Mouse (Mus musculus): ENCODE data around the gene Mrps34. TPM values are rescaled to one million over a fixed set of nuclear protein-coding genes. Genes with fewer than 3 reads are reported as not detected.

Gene Mrps34
- polyA plus RNA-seq, 1 experiment = 149 TPM

DNA sequence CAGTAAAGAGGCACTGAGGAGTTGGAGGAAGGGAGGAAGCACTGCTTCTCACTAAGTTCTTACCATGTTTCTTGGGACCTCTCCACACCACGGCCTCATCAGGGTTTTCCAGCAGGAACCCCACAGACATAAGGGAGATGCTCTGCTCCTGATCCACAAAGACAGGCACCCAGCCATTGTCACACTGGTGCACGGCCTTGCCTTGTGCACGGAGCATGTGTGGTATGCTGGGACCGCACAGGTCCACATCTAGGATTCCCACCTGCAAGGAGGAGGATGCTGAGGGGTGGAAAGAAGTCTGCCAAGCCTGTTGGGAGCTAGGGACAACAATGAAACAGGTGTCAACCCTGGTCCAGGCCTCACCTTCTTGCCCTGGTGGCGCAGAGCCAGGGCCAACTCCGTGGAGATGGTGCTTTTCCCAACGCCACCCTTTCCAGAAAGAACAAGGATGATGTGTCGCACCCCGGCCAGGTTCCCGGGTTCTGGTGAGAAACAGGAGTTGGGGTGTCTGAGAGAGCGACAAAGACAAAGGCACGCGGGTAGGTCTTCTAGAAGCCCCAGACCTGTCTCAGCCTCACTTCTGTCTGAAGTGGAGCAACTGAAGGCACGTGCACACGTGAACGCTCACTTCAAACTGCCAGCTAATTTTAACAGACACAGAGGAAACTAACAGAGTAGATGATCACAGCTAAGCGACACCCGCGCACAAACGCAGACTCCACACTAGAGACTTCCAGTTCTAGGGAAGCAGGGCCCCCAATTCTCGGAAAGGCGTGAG lies 9.4 kb upstream of the Mrps34 start:
- no peaks in the 10 kb centered on the region for H3K27me3 ChIP-seq (ENCODE audit: control insufficient read depth, insufficient read depth, low read length)
- peak overlapping the region; percentile 81 for H3K4me3 ChIP-seq (replicated peaks; ENCODE audit: insufficient read depth, low read depth, low read length)
- TF ChIP-seq POLR2A (IDR thresholded peaks at IDR 0.05; ENCODE audit: borderline replicate concordance, insufficient read depth, low read length) (no peak), CTCF (IDR thresholded peaks at IDR 0.05; ENCODE audit: borderline replicate concordance, insufficient read depth, low read depth, low read length) (no peak)
- peak in 1 of 2 experiments; percentile 39 for DNase-seq
- H3K4me1 ChIP-seq (ENCODE audit: control insufficient read depth, insufficient read depth, low read length) = peaks cover 25% of the 10 kb centered on the region
- no peak overlapping the region for H3K27ac ChIP-seq (ENCODE audit: insufficient read depth, low read length)
- 22% methylated on average over 22 of the region's 22 CpGs for WGBS

DNA sequence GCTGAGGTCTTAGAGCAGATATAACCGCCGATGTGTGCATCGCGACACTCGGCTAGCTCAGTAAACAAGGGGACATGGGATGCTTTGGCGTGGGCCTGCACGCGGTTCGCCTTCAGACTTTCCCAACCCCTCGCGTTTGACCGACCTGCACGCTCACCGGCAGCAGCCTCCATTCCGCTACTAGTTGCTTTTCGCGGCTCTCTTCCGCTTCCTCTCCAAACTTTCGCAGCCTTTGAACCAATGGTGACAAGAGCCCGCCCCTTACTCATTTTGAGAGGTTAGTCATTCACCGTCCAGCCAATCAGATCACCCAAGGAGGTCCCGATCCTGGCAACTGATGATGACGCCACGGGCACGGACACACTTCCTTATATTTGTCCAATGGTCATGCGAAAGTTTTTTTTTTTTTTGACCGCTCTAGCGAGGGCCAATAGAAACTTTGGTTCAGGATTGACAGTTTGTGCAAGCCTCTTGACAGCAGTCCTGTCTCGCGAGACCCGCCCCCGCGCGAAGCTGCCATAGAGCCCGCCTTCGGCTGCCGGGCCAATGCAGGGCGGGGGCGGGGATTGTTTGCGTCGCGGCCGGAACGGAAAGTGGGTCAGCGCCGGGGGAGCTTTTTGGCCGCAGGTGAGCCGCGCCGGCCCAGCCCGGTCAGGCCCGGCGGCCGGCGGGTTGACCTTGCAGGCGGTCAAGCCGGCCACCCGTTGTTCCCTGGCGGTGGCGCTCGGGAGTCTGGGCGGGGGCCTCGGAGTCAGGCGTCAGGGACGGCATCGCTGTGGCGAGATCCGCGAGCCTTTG lies 8.6 kb upstream of the Mrps34 start, which contains the start of the genes Nubp2 and Spsb3:
TSS of gene Nubp2 (minus strand) at position 216 of the 798 bp plus-strand sequence.
TSS of gene Spsb3 (plus strand) at position 510 of the 798 bp plus-strand sequence.
- WGBS = under 1% methylated on average over 68 of the region's 69 CpGs
- peak; percentile 97 to 100 for DNase-seq
- no peaks in the 10 kb centered on the region for H3K27me3 ChIP-seq (ENCODE audit: control insufficient read depth, insufficient read depth, low read length)
- peak within 1 kb of the TSS; percentile 84 for H3K4me3 ChIP-seq (replicated peaks; ENCODE audit: insufficient read depth, low read depth, low read length)
- peak within 1 kb of the TSS; percentile 93 for H3K27ac ChIP-seq (ENCODE audit: insufficient read depth, low read length)
- TF ChIP-seq POLR2A (IDR thresholded peaks at IDR 0.05; ENCODE audit: borderline replicate concordance, insufficient read depth, low read length) = peak; percentile 74; the same call in 1 of the 2 replicates
- TF ChIP-seq CTCF (IDR thresholded peaks at IDR 0.05; ENCODE audit: borderline replicate concordance, insufficient read depth, low read depth, low read length) = no peak
- H3K4me1 ChIP-seq (ENCODE audit: control insufficient read depth, insufficient read depth, low read length) = peaks cover 33% of the 10 kb centered on the region

DNA sequence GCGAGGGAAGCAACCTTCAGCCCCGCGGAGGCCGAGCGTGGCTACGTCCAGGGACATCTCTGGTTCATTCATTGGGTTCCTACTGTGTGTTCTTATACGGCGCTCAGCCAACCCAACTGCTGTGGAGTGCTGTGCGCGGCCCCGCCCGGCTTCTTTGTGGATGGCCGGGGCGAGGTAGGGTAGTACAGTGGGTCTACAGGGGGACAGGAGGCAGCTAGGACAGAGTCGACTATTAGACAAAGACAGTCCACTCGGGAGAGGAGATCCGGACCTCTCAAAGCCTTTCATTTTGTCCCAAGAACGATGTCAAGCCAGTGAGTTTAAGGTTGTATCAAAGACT lies 8.0 kb upstream of the Mrps34 start:
- Histone ChIP-seq H3K27ac (ENCODE audit: insufficient read depth, low read length) (peak overlapping the region; percentile 93), H3K4me3 (replicated peaks; ENCODE audit: insufficient read depth, low read depth, low read length) (peak overlapping the region; percentile 84), H3K4me1 (ENCODE audit: control insufficient read depth, insufficient read depth, low read length) (peaks cover 38% of the 10 kb centered on the region), H3K27me3 (ENCODE audit: control insufficient read depth, insufficient read depth, low read length) (no peaks in the 10 kb centered on the region)
- DNase-seq = no peak
- TF ChIP-seq POLR2A (IDR thresholded peaks at IDR 0.05; ENCODE audit: borderline replicate concordance, insufficient read depth, low read length) (no peak), CTCF (IDR thresholded peaks at IDR 0.05; ENCODE audit: borderline replicate concordance, insufficient read depth, low read depth, low read length) (no peak)
- under 1% methylated on average over 18 of the region's 18 CpGs for WGBS

DNA sequence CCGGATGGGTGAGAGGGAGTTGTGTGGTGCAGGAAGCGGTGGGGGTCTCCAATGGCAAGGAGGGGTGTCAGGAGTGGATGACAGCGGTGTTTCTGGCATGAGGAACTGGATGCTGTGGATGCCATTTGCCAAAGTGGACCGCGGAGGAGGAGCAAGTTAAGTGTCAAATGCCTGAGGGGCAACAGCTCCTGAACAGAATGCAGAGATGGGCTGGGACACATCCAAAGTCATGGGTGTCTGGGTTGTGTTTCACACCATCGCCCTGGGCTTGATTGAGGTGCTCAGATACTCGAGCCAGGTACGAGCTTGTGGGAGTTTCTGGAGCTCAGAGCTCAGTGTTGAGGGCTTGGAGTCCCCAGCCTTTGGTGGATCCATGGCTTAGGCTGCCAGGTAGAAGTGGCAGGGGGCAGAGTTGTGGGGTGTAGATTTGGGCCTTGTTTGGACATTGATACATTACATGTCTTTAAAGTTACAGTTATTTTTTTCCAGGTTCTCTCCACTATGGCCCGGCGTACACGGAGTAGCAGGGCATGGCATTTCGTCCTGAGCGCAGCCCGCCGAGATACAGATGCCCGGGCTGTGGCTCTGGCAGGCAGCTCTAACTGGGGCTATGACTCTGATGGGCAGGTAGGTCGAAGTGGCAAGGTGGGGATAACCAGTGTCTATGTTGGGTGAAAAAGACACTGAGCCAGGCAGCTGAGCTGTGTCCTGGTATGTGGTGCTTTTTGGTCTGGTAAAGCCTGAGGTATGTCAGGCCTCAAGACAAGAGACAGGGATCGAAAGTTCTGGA lies 7.4 kb upstream of the Mrps34 start:
- Histone ChIP-seq H3K4me1 (ENCODE audit: control insufficient read depth, insufficient read depth, low read length) (peaks cover 44% of the 10 kb centered on the region), H3K27me3 (ENCODE audit: control insufficient read depth, insufficient read depth, low read length) (no peaks in the 10 kb centered on the region), H3K27ac (ENCODE audit: insufficient read depth, low read length) (peak overlapping the region; percentile 93), H3K4me3 (replicated peaks; ENCODE audit: insufficient read depth, low read depth, low read length) (peak overlapping the region; percentile 84)
- 22% methylated on average over 18 of the region's 18 CpGs for WGBS
- DNase-seq = peak; percentile 57 to 61
- TF ChIP-seq CTCF (IDR thresholded peaks at IDR 0.05; ENCODE audit: borderline replicate concordance, insufficient read depth, low read depth, low read length) (no peak), POLR2A (IDR thresholded peaks at IDR 0.05; ENCODE audit: borderline replicate concordance, insufficient read depth, low read length) (no peak)

DNA sequence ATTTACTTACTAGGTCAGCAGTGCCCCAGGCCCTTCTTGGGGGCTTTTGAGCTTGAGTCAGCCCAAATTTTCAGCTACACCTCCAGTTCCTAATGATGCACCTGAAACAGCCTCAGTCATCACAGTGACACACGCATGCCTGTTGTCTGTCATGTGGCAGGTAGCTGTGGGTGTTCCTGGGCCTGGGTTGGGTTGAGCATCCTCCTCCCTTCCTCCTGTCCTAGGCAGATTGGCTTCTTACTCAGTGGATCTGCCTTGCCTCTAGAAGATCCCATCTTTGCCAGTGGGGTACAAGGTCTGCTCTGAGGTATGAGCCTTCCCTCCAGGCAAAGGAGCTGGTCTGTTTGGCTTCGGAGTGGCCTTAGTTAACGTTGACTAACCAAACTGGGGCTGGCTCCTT lies 6.1 kb upstream of the Mrps34 start:
- Histone ChIP-seq H3K27ac (ENCODE audit: insufficient read depth, low read length) (no peak overlapping the region; the same call in 1 of the 2 replicates), H3K4me3 (replicated peaks; ENCODE audit: insufficient read depth, low read depth, low read length) (no peak overlapping the region), H3K4me1 (ENCODE audit: control insufficient read depth, insufficient read depth, low read length) (peaks cover 56% of the 10 kb centered on the region), H3K27me3 (ENCODE audit: control insufficient read depth, insufficient read depth, low read length) (no peaks in the 10 kb centered on the region)
- TF ChIP-seq POLR2A (IDR thresholded peaks at IDR 0.05; ENCODE audit: borderline replicate concordance, insufficient read depth, low read length) (no peak), CTCF (IDR thresholded peaks at IDR 0.05; ENCODE audit: borderline replicate concordance, insufficient read depth, low read depth, low read length) (0 out of 2 replicates have a peak, but pooled peaks have one; percentile 1)
- 66% methylated on average over 3 of the region's 3 CpGs for WGBS
- DNase-seq = peak in 1 of 2 experiments; percentile 22

DNA sequence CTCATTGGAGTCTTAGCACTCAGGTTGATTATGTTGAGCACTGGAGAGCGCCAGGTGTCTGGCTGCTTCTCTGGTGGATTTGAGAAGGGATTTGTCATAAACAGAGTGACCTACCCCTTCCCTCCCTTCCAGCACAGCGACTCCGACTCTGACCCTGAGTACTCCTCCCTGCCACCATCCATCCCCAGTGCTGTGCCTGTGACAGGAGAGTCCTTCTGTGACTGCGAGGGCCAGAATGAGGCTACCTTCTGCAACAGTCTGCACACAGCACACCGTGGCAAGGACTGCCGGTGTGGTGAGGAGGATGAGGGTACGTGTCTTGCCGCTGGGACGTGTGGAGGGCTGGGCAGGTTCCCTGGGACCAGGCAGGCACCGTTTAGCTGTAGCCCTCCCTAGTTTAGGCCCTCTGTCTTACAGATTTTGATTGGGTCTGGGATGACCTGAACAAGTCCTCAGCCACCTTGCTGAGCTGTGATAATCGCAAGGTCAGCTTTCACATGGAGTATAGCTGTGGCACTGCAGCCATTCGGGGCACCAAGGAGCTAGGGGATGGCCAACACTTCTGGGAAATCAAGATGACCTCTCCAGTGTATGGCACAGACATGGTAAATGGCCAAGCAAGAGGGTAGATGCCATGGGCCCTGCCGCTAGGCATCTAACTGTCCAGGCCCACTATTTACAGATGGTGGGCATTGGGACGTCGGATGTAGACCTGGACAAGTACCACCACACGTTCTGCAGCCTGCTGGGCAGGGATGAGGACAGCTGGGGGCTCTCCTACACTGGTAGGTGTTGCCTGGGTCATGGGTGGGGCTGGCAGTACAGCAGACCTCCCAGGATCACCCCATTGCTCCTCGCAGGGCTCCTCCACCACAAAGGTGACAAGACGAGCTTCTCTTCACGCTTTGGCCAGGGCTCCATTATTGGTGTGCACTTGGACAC lies 4.5 kb upstream of the Mrps34 start:
- Histone ChIP-seq H3K4me1 (ENCODE audit: control insufficient read depth, insufficient read depth, low read length) (peaks cover 53% of the 10 kb centered on the region), H3K27ac (ENCODE audit: insufficient read depth, low read length) (peak overlapping the region; percentile 65; the same call in 1 of the 2 replicates), H3K4me3 (replicated peaks; ENCODE audit: insufficient read depth, low read depth, low read length) (no peak overlapping the region), H3K27me3 (ENCODE audit: control insufficient read depth, insufficient read depth, low read length) (no peaks in the 10 kb centered on the region)
- DNase-seq = peak in 1 of 2 experiments; percentile 25
- WGBS = 72% methylated on average over 19 of the region's 19 CpGs
- TF ChIP-seq CTCF (IDR thresholded peaks at IDR 0.05; ENCODE audit: borderline replicate concordance, insufficient read depth, low read depth, low read length) (no peak; the same call in 1 of the 2 replicates), POLR2A (IDR thresholded peaks at IDR 0.05; ENCODE audit: borderline replicate concordance, insufficient read depth, low read length) (0 out of 2 replicates have a peak, but pooled peaks have one; percentile 18)
